Mouse (Mus musculus) heart, postnatal 0 days (tissue): ENCODE data around the gene Nr1h4.

Experiments used
- CTCF ChIP-seq: IDR thresholded peaks from 2 replicates; pipeline ENCODE4 v1.5.1; 2016; ENCODE audit warnings: antibody characterized with exemption, control low read depth, low read depth
- EP300 ChIP-seq: IDR thresholded peaks from 2 replicates; pipeline ENCODE4 v1.6.1; 2016; ENCODE audit warnings: antibody characterized with exemption, low read depth

DNA sequence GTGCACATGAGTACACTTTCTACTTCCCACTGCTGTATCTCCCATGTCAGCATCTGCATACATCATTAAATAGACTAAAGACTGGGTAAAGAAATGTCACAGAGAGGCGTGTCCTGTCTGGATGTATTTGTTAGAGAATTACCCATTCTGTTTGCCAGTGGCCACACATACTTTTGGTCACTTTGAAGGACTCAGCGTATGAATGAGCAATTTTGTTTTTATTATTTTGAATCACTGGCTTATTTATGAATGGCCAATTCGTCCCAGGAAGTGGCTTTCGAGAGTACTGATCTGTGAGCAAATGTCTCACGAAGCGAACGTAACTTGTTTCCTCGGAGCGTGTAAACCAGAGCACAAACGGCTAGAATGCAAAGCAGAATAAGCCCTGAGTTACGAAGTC, 72.4 kb downstream of the Nr1h4 start:
- TF ChIP-seq CTCF = no peak
- TF ChIP-seq EP300 = no peak
